In the genomic region with DNA sequence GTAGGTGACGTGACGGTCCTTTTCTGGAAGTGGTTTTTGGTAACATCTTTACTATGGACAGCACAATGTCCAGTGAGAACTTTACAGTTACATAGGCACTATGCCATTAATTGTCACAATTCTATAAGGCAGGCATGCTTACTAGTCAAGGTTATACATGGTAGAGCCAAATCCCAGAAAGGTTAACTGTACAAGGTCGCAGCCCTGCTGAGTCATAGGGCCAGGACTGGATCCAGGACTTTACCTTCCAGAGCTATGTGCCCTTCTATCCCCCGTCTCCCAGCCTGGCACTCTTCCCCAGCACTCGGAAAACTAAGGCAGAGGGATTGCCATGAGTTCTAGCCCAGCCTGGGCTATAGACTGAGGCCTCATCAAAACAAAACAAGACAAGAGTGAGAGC, we compare ENCODE assay signal across 16 mouse cellular contexts.
"Had no signal": no experiment of that assay in that cellular context is flagged by ENCODE, and none has a peak within 500 bp of the region (broad histone marks: within the 10 kb centered on the region; RNA-seq: fewer than 3 reads in every experiment).

No protein-coding gene starts in this region.

- H3K4me1 ChIP-seq: lung, embryonic 15.5 days; midbrain, embryonic 13.5 days; midbrain, embryonic 15.5 days; neural tube, embryonic 12.5 days; stomach, embryonic 15.5 days had no signal

- H3K4me3 ChIP-seq: lung, embryonic 15.5 days; megakaryocyte, embryonic 14.5 days; midbrain, embryonic 13.5 days; midbrain, embryonic 15.5 days; neural tube, embryonic 12.5 days; stomach, embryonic 15.5 days had no signal

- ATAC-seq: lung, postnatal 0 days; midbrain, embryonic 13.5 days; midbrain, embryonic 15.5 days had no signal

- H3K4me2 ChIP-seq: lung, embryonic 15.5 days; midbrain, embryonic 11.5 days; midbrain, embryonic 13.5 days; midbrain, embryonic 15.5 days; neural tube, embryonic 12.5 days; stomach, embryonic 15.5 days had no signal

- DNase-seq: lung, postnatal 14 days; lung, postnatal 36 days; right cerebral cortex, postnatal 14 days; thymus, adult 2 months; thymus, postnatal 25 days; thymus, postnatal 4 days had no signal

- H3K27me3 ChIP-seq: lung, embryonic 15.5 days; megakaryocyte, embryonic 14.5 days; midbrain, embryonic 13.5 days; midbrain, embryonic 15.5 days; neural tube, embryonic 12.5 days; stomach, embryonic 15.5 days had no signal

- H3K9ac ChIP-seq: lung, embryonic 15.5 days; midbrain, embryonic 13.5 days; midbrain, embryonic 15.5 days; neural tube, embryonic 12.5 days; stomach, embryonic 15.5 days had no signal

- H3K9me3 ChIP-seq: lung, embryonic 15.5 days; megakaryocyte, embryonic 14.5 days; midbrain, embryonic 13.5 days; midbrain, embryonic 15.5 days; neural tube, embryonic 12.5 days; stomach, embryonic 15.5 days had no signal

- H3K27ac ChIP-seq: lung, embryonic 15.5 days; macrophage; midbrain, embryonic 13.5 days; midbrain, embryonic 15.5 days; neural tube, embryonic 12.5 days; stomach, embryonic 15.5 days; stomach, postnatal 0 days had no signal
